Mouse (Mus musculus): ENCODE results near the gene Nhsl2.

- TF ChIP-seq CTCF (IDR thresholded peaks at IDR 0.05; ENCODE audit: borderline replicate concordance, control insufficient read depth, extremely low read depth, insufficient read depth, low read length, poor library complexity) (no peak), POLR2A (IDR thresholded peaks at IDR 0.05; ENCODE audit: control insufficient read depth, extremely low read depth, insufficient read depth, low read length, poor library complexity) (no peak)
Measured at GRCm38 (mm10) chrX:102031851-102032250, 182.7 kb downstream of the Nhsl2 start.
